Mouse (Mus musculus) brain, embryonic 14.5 days (tissue): ENCODE results near the gene Gm49358.

Source experiments
- CTCF ChIP-seq: fragments of 200-500 bp; IDR thresholded peaks from 2 replicates; pipeline ENCODE4 v1.5.1; 2012; ENCODE audit warnings: inconsistent platforms, mild to moderate bottlenecking, moderate library complexity, borderline replicate concordance; ENCODE audit not compliant: insufficient read depth, insufficient read length; ENCODE audit errors: extremely low read depth
- POLR2A ChIP-seq: fragments of 200-500 bp; IDR thresholded peaks from 2 replicates; pipeline ENCODE4 v1.6.1; 2012; ENCODE audit warnings: mild to moderate bottlenecking, inconsistent platforms, borderline replicate concordance; ENCODE audit not compliant: poor library complexity, insufficient read depth, insufficient read length, severe bottlenecking; ENCODE audit errors: extremely low read depth

DNA sequence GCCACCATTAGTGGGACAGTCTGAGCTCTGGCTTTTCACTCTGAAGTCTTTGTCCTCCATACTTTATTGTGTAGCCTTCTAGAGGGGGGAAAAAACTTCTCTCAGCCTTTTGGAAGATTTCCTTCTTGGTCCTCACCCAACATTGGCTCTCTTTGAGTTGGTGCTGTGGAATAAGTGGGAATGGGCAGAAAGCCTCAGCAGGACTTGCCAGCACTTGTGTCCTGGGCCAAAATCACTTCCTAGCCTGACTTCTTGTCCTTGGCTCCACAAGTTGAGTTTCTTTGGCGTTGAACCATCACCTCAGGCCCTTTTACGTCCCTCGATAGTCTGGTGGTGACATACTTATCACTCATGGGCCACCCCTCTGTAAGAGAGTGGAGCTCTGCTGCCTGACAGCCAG is 35.6 kb upstream of the Gm49358 start:
- TF ChIP-seq CTCF (no peak), POLR2A (no peak)
